Mouse (Mus musculus) T-cell, adult 66 days (primary cell): Measurements from ENCODE around the gene Rlf. TPM values are rescaled to one million over a fixed set of nuclear protein-coding genes. Genes with fewer than 3 reads are reported as not detected.

Experiments
- total RNA-seq, 2 experiments: library from RNA; stranded (reverse); gene quantifications; 3 replicates in 1 of 2; 4 replicates in 1 of 2; pipeline ENCODE4 v1.2.4; 2023

Rlf gene
- total RNA-seq: 10 to 100 TPM; 64.1 to 75.7 TPM

GRCm38 (mm10) chr4:121214793-121215304, at the start of gene Rlf:
Gene Rlf (minus strand): TSS chr4:121215084.

GRCm38 (mm10) chr4:121109126-121109525, 105.8 kb downstream of the Rlf start, which contains the start of gene Tmco2:
Gene Tmco2 (minus strand): TSS chr4:121109226.

GRCm38 (mm10) chr4:121097650-121098378, 117.1 kb downstream of the Rlf start, which contains the start of gene Zmpste24:
Gene Zmpste24 (minus strand): TSS chr4:121098241.

Other genes with a start within 250 kb of the Rlf start
- 100 to 1,000 TPM; 173 to 197 TPM for gene Smap2, start 197.8 kb downstream of the Rlf start, total RNA-seq
- not detected for gene Col9a2, start 175.7 kb downstream of the Rlf start, total RNA-seq
- gene Zmpste24, start 116.8 kb downstream of the Rlf start, total RNA-seq: 10 to 100 TPM; 25.6 to 31.5 TPM
- not detected for gene Tmco2, start 105.9 kb downstream of the Rlf start, total RNA-seq
- gene Gm12888, start 109.8 kb upstream of the Rlf start, total RNA-seq: not detected
- not detected for gene Gm12886, start 208.0 kb upstream of the Rlf start, total RNA-seq